Comparison of ENCODE assay signal across 22 mouse cellular contexts in the genomic region with DNA sequence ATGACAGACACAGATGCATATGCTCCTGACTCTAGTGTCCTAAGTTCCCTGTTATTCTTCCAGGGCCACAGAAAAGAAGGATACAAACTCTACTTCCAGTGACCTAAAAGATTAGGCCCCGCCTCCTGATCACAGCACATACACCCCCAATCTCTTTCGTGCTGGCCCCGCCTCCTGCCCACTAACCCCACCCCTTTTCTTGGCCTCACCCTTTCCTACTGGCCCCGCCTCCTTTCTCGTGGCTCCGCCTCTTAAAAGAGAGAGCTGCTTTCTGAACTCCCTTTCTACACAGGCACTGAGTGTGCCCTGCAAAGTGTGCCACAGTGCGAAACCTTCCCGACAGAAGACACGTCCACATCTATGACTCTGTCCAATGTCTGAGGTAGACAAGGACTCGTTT. TPM values are rescaled to one million over a fixed set of nuclear protein-coding genes. Genes with fewer than 3 reads are reported as not detected.
DNase-seq lines count a peak whose midpoint lies in the region; ATAC-seq and TF ChIP-seq lines count a peak whose summit lies in the region.
"Had no signal": no experiment of that assay in that cellular context is flagged by ENCODE, and none has a peak within 500 bp of the region (broad histone marks: within the 10 kb centered on the region; RNA-seq: fewer than 3 reads in every experiment).

No protein-coding gene starts in this region.

- no peak for ATAC-seq in liver, embryonic 13.5 days (ENCODE audit: low read depth)
- no peak for ATAC-seq in liver, embryonic 12.5 days
- ATAC-seq in liver, embryonic 14.5 days (ENCODE audit: insufficient read depth) = no peak
- ATAC-seq: forebrain, embryonic 16.5 days; midbrain, embryonic 13.5 days had no signal

- H3K27me3 ChIP-seq in liver, embryonic 13.5 days = no peaks in the 10 kb centered on the region
- H3K27me3 ChIP-seq in liver, embryonic 12.5 days (replicated peaks) = 0 out of 2 replicates have a peak, but pooled peaks cover 11% of the 10 kb centered on the region
- H3K27me3 ChIP-seq in liver, embryonic 14.5 days (ENCODE audit: control insufficient read depth, insufficient read depth, low read length) = no peaks in the 10 kb centered on the region
- H3K27me3 ChIP-seq: midbrain, embryonic 13.5 days; stomach, embryonic 15.5 days had no signal

- no peaks in the 10 kb centered on the region for H3K9me3 ChIP-seq in liver, embryonic 13.5 days (replicated peaks)
- H3K9me3 ChIP-seq in liver, embryonic 12.5 days (replicated peaks) = no peaks in the 10 kb centered on the region
- H3K9me3 ChIP-seq in liver, embryonic 14.5 days (ENCODE audit: control insufficient read depth, low read length) = no peaks in the 10 kb centered on the region
- H3K9me3 ChIP-seq: heart, embryonic 10.5 days; limb, embryonic 12.5 days; midbrain, embryonic 13.5 days; stomach, embryonic 15.5 days had no signal

- no peak for TF ChIP-seq CTCF in liver, embryonic 14.5 days (IDR thresholded peaks at IDR 0.05; ENCODE audit: low read depth)

- peak; percentile 57 for DNase-seq in liver, embryonic 13.5 days
- DNase-seq in 416B (ENCODE audit: low read depth) (peak; percentile 29), ES-CJ7 (ENCODE audit: low read depth, low spot score) (peak; percentile 41)
- DNase-seq in liver, embryonic 14.5 days (ENCODE audit: low read depth in 3 of 3, low spot score in 3 of 3) = peak; percentile 17 to 24 (median 20)
- DNase-seq in left cerebral cortex, adult 8-10 months (ENCODE audit: low spot score in 2 of 2) = no peak
- DNase-seq in layer of hippocampus, postnatal 25 days (ENCODE audit: extremely low spot score in 1 of 2, low spot score in 1 of 2) = no peak
- DNase-seq: adrenal gland, postnatal 25 days; cerebellum, adult 18-20 months; gastrocnemius, postnatal 10 days; kidney, postnatal 14 days; layer of hippocampus, postnatal 36 days had no signal

- no peaks in the 10 kb centered on the region for H3K36me3 ChIP-seq in liver, embryonic 13.5 days
- no peaks in the 10 kb centered on the region for H3K36me3 ChIP-seq in liver, embryonic 12.5 days
- no peaks in the 10 kb centered on the region for H3K36me3 ChIP-seq in liver, embryonic 14.5 days (replicated peaks; ENCODE audit: control insufficient read depth, insufficient read depth, low read depth)
- H3K36me3 ChIP-seq: G1E; heart, embryonic 10.5 days; limb, embryonic 12.5 days; midbrain, embryonic 13.5 days; stomach, embryonic 15.5 days had no signal

- no peak overlapping the region for H3K4me3 ChIP-seq in liver, embryonic 13.5 days (replicated peaks)
- no peak overlapping the region for H3K4me3 ChIP-seq in liver, embryonic 12.5 days
- H3K4me3 ChIP-seq in liver, embryonic 14.5 days (ENCODE audit: insufficient read depth in 1 of 2, low read depth in 2 of 2, low read length in 2 of 2) = no peak overlapping the region
- H3K4me3 ChIP-seq: heart, embryonic 10.5 days; limb, embryonic 12.5 days; midbrain, embryonic 13.5 days; stomach, embryonic 15.5 days had no signal

- peaks cover 27% of the 10 kb centered on the region for H3K4me1 ChIP-seq in liver, embryonic 13.5 days (replicated peaks)
- H3K4me1 ChIP-seq in liver, embryonic 12.5 days = peaks cover 32% of the 10 kb centered on the region
- peaks cover 0 to 17% of the 10 kb centered on the region in 2 experiments; a peak in 2 of 4 replicates for H3K4me1 ChIP-seq in liver, embryonic 14.5 days (replicated peaks; ENCODE audit: control insufficient read depth in 2 of 2, insufficient read depth in 2 of 2, low read length in 1 of 2)
- H3K4me1 ChIP-seq: limb, embryonic 12.5 days; midbrain, embryonic 13.5 days had no signal

- no peak for TF ChIP-seq EP300 in liver, embryonic 14.5 days (IDR thresholded peaks at IDR 0.05; ENCODE audit: low read depth)

- H3K27ac ChIP-seq in liver, embryonic 13.5 days = no peak overlapping the region
- no peak overlapping the region for H3K27ac ChIP-seq in liver, embryonic 12.5 days
- H3K27ac ChIP-seq in liver, embryonic 14.5 days = no peak overlapping the region
- H3K27ac ChIP-seq: heart, embryonic 10.5 days; limb, embryonic 12.5 days; midbrain, embryonic 13.5 days; stomach, embryonic 15.5 days had no signal

- no peak overlapping the region for H3K4me2 ChIP-seq in liver, embryonic 13.5 days
- H3K4me2 ChIP-seq in liver, embryonic 12.5 days = no peak overlapping the region
- H3K4me2 ChIP-seq in liver, embryonic 14.5 days (ENCODE audit: low read depth) = no peak overlapping the region
- H3K4me2 ChIP-seq: limb, embryonic 12.5 days; midbrain, embryonic 13.5 days; stomach, embryonic 15.5 days had no signal

- 60% methylated on average over 10 of the region's 10 CpGs for WGBS in liver, embryonic 13.5 days (ENCODE audit: insufficient replicate concordance)
- 53% methylated on average over 10 of the region's 10 CpGs for WGBS in liver, embryonic 12.5 days (ENCODE audit: insufficient replicate concordance)
- 56% methylated on average over 10 of the region's 10 CpGs for WGBS in liver, embryonic 14.5 days (ENCODE audit: insufficient replicate concordance)

- H3K9ac ChIP-seq in liver, embryonic 13.5 days = no peak overlapping the region
- no peak overlapping the region for H3K9ac ChIP-seq in liver, embryonic 12.5 days
- no peak overlapping the region for H3K9ac ChIP-seq in liver, embryonic 14.5 days (replicated peaks)
- H3K9ac ChIP-seq: limb, embryonic 12.5 days; midbrain, embryonic 13.5 days; stomach, embryonic 15.5 days had no signal

RNA-seq across cellular contexts. Expression of a gene that starts 7.7 kb away (rescaled TPM):
- polyA plus RNA-seq in liver, embryonic 13.5 days (2015; fragmentation: Nextera tagmentation; extraction: Ambion mirVana) = 0.50 TPM in 1 of 2 replicates, not detected in the other
- polyA plus RNA-seq in liver, embryonic 12.5 days (2016; fragmentation: Nextera tagmentation; extraction: Ambion mirVana) = 0.67 TPM in 1 of 2 replicates, not detected in the other
- not detected in 2 replicates for polyA plus RNA-seq in liver, embryonic 14.5 days (2012; rRNA removed)
- polyA plus RNA-seq in liver, embryonic 14.5 days (2014; fragmentation: Nextera tagmentation; extraction: Ambion mirVana) = not detected in 2 replicates
- not detected for total RNA-seq in left cerebral cortex, adult 8-10 months (2022)
- total RNA-seq in layer of hippocampus, postnatal 25 days (2021) = not detected
- total RNA-seq: adrenal gland, postnatal 25 days; G1E; gastrocnemius, postnatal 10 days; heart, postnatal 25 days; layer of hippocampus, postnatal 36 days had no signal
- polyA plus RNA-seq: cortical plate, adult 2 months; forebrain, embryonic 16.5 days; G1E; heart, embryonic 10.5 days; intestine, embryonic 14.5 days; limb, embryonic 12.5 days; lung, embryonic 16.5 days; midbrain, embryonic 13.5 days; stomach, embryonic 15.5 days had no signal

RNA-seq across cellular contexts. Expression of a gene that starts 24.3 kb away (rescaled TPM):
- polyA plus RNA-seq in liver, embryonic 13.5 days (2015; fragmentation: Nextera tagmentation; extraction: Ambion mirVana) = 3.8 TPM in 2 replicates
- polyA plus RNA-seq in liver, embryonic 12.5 days (2016; fragmentation: Nextera tagmentation; extraction: Ambion mirVana) = 3.2 and 3.3 TPM in 2 replicates
- polyA plus RNA-seq in liver, embryonic 14.5 days (2012; rRNA removed) = 1.4 and 1.8 TPM in 2 replicates
- polyA plus RNA-seq in liver, embryonic 14.5 days (2014; fragmentation: Nextera tagmentation; extraction: Ambion mirVana) = 3.9 and 4.2 TPM in 2 replicates
- total RNA-seq in left cerebral cortex, adult 8-10 months (2022) = under 1 TPM in 1 of 4 experiments, not detected in 3; 0.59 TPM
- not detected for total RNA-seq in layer of hippocampus, postnatal 25 days (2021)
- total RNA-seq: adrenal gland, postnatal 25 days; gastrocnemius, postnatal 10 days; layer of hippocampus, postnatal 36 days had no signal
- polyA plus RNA-seq: G1E; midbrain, embryonic 13.5 days had no signal

RNA-seq across cellular contexts. Expression of a gene that starts 30.3 kb away (rescaled TPM):
- polyA plus RNA-seq in liver, embryonic 13.5 days (2015; fragmentation: Nextera tagmentation; extraction: Ambion mirVana) = 0.07 TPM in 1 of 2 replicates, not detected in the other
- polyA plus RNA-seq in liver, embryonic 12.5 days (2016; fragmentation: Nextera tagmentation; extraction: Ambion mirVana) = 0.05 TPM in 1 of 2 replicates, not detected in the other
- 0.01 TPM in 1 of 2 replicates, not detected in the other for polyA plus RNA-seq in liver, embryonic 14.5 days (2012; rRNA removed)
- not detected in 2 replicates for polyA plus RNA-seq in liver, embryonic 14.5 days (2014; fragmentation: Nextera tagmentation; extraction: Ambion mirVana)
- total RNA-seq in left cerebral cortex, adult 8-10 months (2022) = 1 to 10 TPM; 1.8 to 4.0 (median 2.7) TPM
- 1 to 10 TPM in 1 of 2 experiments, under 1 TPM in 1; 0.49 to 1.0 TPM for total RNA-seq in layer of hippocampus, postnatal 25 days (2021)
- total RNA-seq: G1E had no signal
- polyA plus RNA-seq: G1E had no signal

RNA-seq across cellular contexts. Expression of a gene that starts 53.4 kb away (rescaled TPM):
- 12.9 and 15.9 TPM in 2 replicates for polyA plus RNA-seq in liver, embryonic 13.5 days (2015; fragmentation: Nextera tagmentation; extraction: Ambion mirVana)
- polyA plus RNA-seq in liver, embryonic 12.5 days (2016; fragmentation: Nextera tagmentation; extraction: Ambion mirVana) = 17.4 and 18.1 TPM in 2 replicates
- polyA plus RNA-seq in liver, embryonic 14.5 days (2012; rRNA removed) = 4.6 and 9.4 TPM in 2 replicates
- polyA plus RNA-seq in liver, embryonic 14.5 days (2014; fragmentation: Nextera tagmentation; extraction: Ambion mirVana) = 10.0 and 12.5 TPM in 2 replicates
- total RNA-seq in left cerebral cortex, adult 8-10 months (2022) = 10 to 100 TPM; 56.4 to 65.5 (median 60.6) TPM
- total RNA-seq in layer of hippocampus, postnatal 25 days (2021) = 10 to 100 TPM; 64.0 to 74.4 TPM
- polyA plus RNA-seq: G1E had no signal

Comparison
In these comparisons a context has a peak if more than half of its experiments do, and no peak if none do; other contexts are left out.
1. DNase-seq: peak in liver, embryonic 13.5 days (single experiment), 416B (single experiment), ES-CJ7 (single experiment) and liver, embryonic 14.5 days (3 of 3); none in left cerebral cortex, adult 8-10 months (0 of 2) and layer of hippocampus, postnatal 25 days (0 of 2).